Mouse (Mus musculus): ENCODE measurements around the gene Atp4a.
"Not testable (repeated sequence)": the region's sequence is repeated elsewhere in the genome, so short reads cannot be mapped to it uniquely, and the experiment has no call there.

Atp4a gene

GRCm38 (mm10) chr7:30729396-30730063 lies 17.5 kb downstream of the Atp4a start, which contains the start of gene Tmem147:
Gene Tmem147 (minus strand): TSS chr7:30729540.
- in situ Hi-C loops (cut with MseI, MboI): no loop called here

- in situ Hi-C loops (cut with MseI, MboI): not testable (repeated sequence)
These were observed 18.2 kb downstream of the Atp4a start for GRCm38 (mm10) chr7:30730064-30730722.

GRCm38 (mm10) chr7:30736211-30736610 lies 24.2 kb downstream of the Atp4a start:
- in situ Hi-C loops (cut with MseI, MboI): no loop called here

- in situ Hi-C loops (cut with MseI, MboI): not testable (repeated sequence)
These were observed 30.6 kb downstream of the Atp4a start for GRCm38 (mm10) chr7:30742570-30742969.

GRCm38 (mm10) chr7:30743617-30744016 lies 31.6 kb downstream of the Atp4a start, which contains the start of gene Gapdhs:
Gene Gapdhs (minus strand): TSS chr7:30743681.
- in situ Hi-C loops (cut with MseI, MboI): not testable (repeated sequence)

GRCm38 (mm10) chr7:30744022-30744598 lies 32.1 kb downstream of the Atp4a start:
- in situ Hi-C loops (cut with MseI, MboI): no loop called here

GRCm38 (mm10) chr7:30747525-30748204 lies 35.7 kb downstream of the Atp4a start:
- in situ Hi-C loops (cut with MseI, MboI): no loop called here

- in situ Hi-C loops (cut with MseI, MboI): no loop called here
These were observed 38.0 kb downstream of the Atp4a start for GRCm38 (mm10) chr7:30749824-30750606.

- in situ Hi-C loops (cut with MseI, MboI): no loop called here
These were observed 39.2 kb downstream of the Atp4a start, which contains the start of gene Sbsn for GRCm38 (mm10) chr7:30751086-30751669. Gene Sbsn (plus strand): TSS chr7:30751471.

- in situ Hi-C loops (cut with MseI, MboI): no loop called here
These were observed 45.0 kb downstream of the Atp4a start for GRCm38 (mm10) chr7:30757001-30757400.

GRCm38 (mm10) chr7:30758853-30759252 lies 46.8 kb downstream of the Atp4a start:
- in situ Hi-C loops (cut with MseI, MboI): no loop called here

GRCm38 (mm10) chr7:30761769-30762352 lies 49.9 kb downstream of the Atp4a start:
- in situ Hi-C loops (cut with MseI, MboI): no loop called here

GRCm38 (mm10) chr7:30763456-30763855 lies 51.4 kb downstream of the Atp4a start, which contains the start of gene Dmkn:
Gene Dmkn (plus strand): TSS chr7:30763756.
- in situ Hi-C loops (cut with MseI, MboI): no loop called here

GRCm38 (mm10) chr7:30765173-30765572 lies 53.2 kb downstream of the Atp4a start:
- in situ Hi-C loops (cut with MseI, MboI): no loop called here

GRCm38 (mm10) chr7:30766408-30766807 lies 54.4 kb downstream of the Atp4a start:
- in situ Hi-C loops (cut with MseI, MboI): no loop called here

- in situ Hi-C loops (cut with MseI, MboI): no loop called here
These were observed 57.2 kb downstream of the Atp4a start for GRCm38 (mm10) chr7:30769236-30769635.
